Mouse (Mus musculus) midbrain, embryonic 13.5 days (tissue): ENCODE measurements around the gene Etfb. TPM values are rescaled to one million over a fixed set of nuclear protein-coding genes. Genes with fewer than 3 reads are reported as not detected.
"Not testable (repeated sequence)": the region's sequence is repeated elsewhere in the genome, so short reads cannot be mapped to it uniquely, and the experiment has no call there.

ENCODE experiments used
- ATAC-seq: fragments of 200-750 bp; cut with Nextera tagmentation; 2 replicates; pipeline ENCODE4 v1.8.0; 2017; ENCODE audit warnings: mild to moderate bottlenecking, moderate TSS enrichment, moderate library complexity
- H3K27ac ChIP-seq: fragments of 300-500 bp; sonication (generic); 2 replicates; pipeline ENCODE4 v1.5.1; 2015; ENCODE audit warnings: inconsistent platforms, mild to moderate bottlenecking, moderate library complexity
- H3K27me3 ChIP-seq: fragments of 300-500 bp; sonication (generic); 2 replicates; pipeline ENCODE4 v1.6.1; 2015; ENCODE audit warnings: mild to moderate bottlenecking, inconsistent platforms
- H3K36me3 ChIP-seq: fragments of 300-500 bp; sonication (generic); 2 replicates; pipeline ENCODE4 v1.6.1; 2015; ENCODE audit warnings: mild to moderate bottlenecking, inconsistent platforms
- H3K4me1 ChIP-seq: fragments of 300-500 bp; sonication (generic); replicated peaks from 2 replicates; pipeline ENCODE4 v1.6.1; 2015; ENCODE audit warnings: inconsistent platforms
- H3K4me2 ChIP-seq: fragments of 300-500 bp; sonication (generic); replicated peaks from 2 replicates; pipeline ENCODE4 v1.6.1; 2015; ENCODE audit warnings: moderate library complexity, mild to moderate bottlenecking, inconsistent platforms
- H3K4me3 ChIP-seq: fragments of 300-500 bp; sonication (generic); replicated peaks from 2 replicates; pipeline ENCODE4 v1.5.1; 2015; ENCODE audit warnings: mild to moderate bottlenecking, inconsistent platforms
- H3K9ac ChIP-seq: fragments of 300-500 bp; sonication (generic); replicated peaks from 2 replicates; pipeline ENCODE4 v1.6.1; 2015; ENCODE audit warnings: mild to moderate bottlenecking, inconsistent platforms
- H3K9me3 ChIP-seq: fragments of 300-500 bp; sonication (generic); 2 replicates; pipeline ENCODE4 v1.6.1; 2016; ENCODE audit warnings: mild to moderate bottlenecking, inconsistent platforms
- WGBS: fragments of 180-500 bp; shearing (Covaris S2); methylation state at CpG from one replicate; pipeline ENCODE4 v1.1.7; 2015; 5-methylcytosine and 5-hydroxymethylcytosine counted together
- polyA plus RNA-seq: library from polyadenylated mRNA; unstranded; fragments of >200 nt; fragmentation: Nextera tagmentation; extraction: Ambion mirVana; gene quantifications from 2 replicates; pipeline ENCODE4 v1.2.1, GENCODE M21; 2015

Gene Etfb
- polyA plus RNA-seq = 142 TPM in 2 replicates

DNA sequence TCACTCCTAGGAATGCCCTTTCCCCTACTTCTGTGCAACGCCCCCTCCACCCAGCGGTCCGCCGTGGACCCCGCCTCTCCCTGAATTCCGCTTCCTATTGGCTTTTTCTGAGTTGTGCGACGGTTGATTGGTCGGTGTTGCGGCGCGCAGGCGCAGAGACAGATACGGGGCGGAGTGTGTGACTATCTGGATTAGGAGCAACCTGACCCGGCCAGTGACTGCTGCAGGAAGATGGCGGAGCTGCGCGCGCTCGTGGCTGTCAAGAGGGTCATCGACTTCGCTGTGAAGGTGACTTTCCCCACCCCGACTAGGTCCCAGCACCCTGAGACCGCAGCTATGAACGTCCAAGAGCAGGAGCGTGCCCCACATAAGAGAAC, at the start of gene Etfb, which contains the start of gene Gm45233:
Etfb (plus strand) TSS at position 167 of the 377 bp plus-strand sequence.
Gm45233 (plus strand) TSS at position 212 of the 377 bp plus-strand sequence.
- Histone ChIP-seq H3K36me3 (no peaks in the 10 kb centered on the region), H3K4me2 (peak within 1 kb of the TSS; percentile 74), H3K9ac (peak within 1 kb of the TSS; percentile 73), H3K4me1 (peaks cover 20% of the 10 kb centered on the region), H3K9me3 (no peaks in the 10 kb centered on the region), H3K27ac (peak within 1 kb of the TSS; percentile 83), H3K27me3 (peaks cover 3% of the 10 kb centered on the region; the same call in 1 of the 2 replicates), H3K4me3 (peak within 1 kb of the TSS; percentile 55)
- under 1% methylated on average over 27 of the region's 27 CpGs for WGBS
- ATAC-seq = peak; percentile 96

DNA sequence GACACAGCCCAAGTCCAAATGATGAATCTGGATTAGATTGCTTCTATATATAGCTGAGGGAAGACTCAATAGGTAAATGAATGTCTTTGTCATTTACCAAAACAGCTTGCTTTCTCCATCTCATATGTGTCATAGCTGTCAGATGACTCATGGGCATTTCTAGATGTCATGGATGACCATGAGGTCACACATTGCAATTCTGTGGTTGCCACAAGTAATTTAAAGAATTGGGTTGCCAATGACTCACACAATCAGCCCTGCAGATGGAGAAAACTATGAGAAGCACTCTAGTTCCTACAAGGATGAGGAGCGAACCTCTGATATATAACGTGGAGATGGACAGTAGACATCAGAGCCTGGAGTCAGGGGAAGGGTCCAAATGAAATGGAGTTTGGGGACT, 44.4 kb upstream of the Etfb start:
- Histone ChIP-seq H3K9me3 (no peaks in the 10 kb centered on the region), H3K36me3 (no peaks in the 10 kb centered on the region), H3K27ac (no peak overlapping the region), H3K4me3 (no peak overlapping the region), H3K4me2 (no peak overlapping the region), H3K9ac (no peak overlapping the region), H3K27me3 (no peaks in the 10 kb centered on the region), H3K4me1 (no peaks in the 10 kb centered on the region)
- no peak for ATAC-seq
- 89% methylated on average over 2 of the region's 2 CpGs for WGBS

GRCm38 (mm10) chr7:43402718-43403117, 41.2 kb upstream of the Etfb start:
- H3K4me3 ChIP-seq = no peak overlapping the region
- no peak overlapping the region for H3K9ac ChIP-seq
- no peak overlapping the region for H3K27ac ChIP-seq
- H3K36me3 ChIP-seq = no peaks in the 10 kb centered on the region
- WGBS = 62% methylated on average over 2 of the region's 2 CpGs
- H3K4me1 ChIP-seq = no peaks in the 10 kb centered on the region
- no peaks in the 10 kb centered on the region for H3K9me3 ChIP-seq
- no peak for ATAC-seq
- no peak overlapping the region for H3K4me2 ChIP-seq
- no peaks in the 10 kb centered on the region for H3K27me3 ChIP-seq

DNA sequence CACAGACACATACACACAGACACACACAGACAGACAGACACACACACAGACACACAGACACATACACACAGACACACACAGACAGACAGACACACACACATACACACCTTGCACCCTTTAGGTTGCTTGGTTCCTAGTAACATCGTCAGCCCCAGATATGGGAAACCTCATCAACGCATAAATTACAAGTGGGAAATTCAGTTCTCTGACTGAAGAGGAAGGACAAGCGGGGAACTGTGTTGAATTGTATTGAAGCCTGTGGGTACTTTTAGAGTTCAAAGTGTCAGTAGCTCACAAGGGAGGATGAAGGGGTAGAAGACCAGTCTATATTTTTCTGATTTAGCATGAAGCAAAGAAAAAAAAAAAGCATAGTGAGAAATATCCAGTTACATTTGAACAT, 36.3 kb upstream of the Etfb start:
- Histone ChIP-seq H3K9ac (no peak overlapping the region), H3K4me3 (no peak overlapping the region), H3K4me2 (no peak overlapping the region), H3K4me1 (no peaks in the 10 kb centered on the region), H3K9me3 (no peaks in the 10 kb centered on the region), H3K36me3 (no peaks in the 10 kb centered on the region), H3K27ac (no peak overlapping the region), H3K27me3 (no peaks in the 10 kb centered on the region)
- 89% methylated on average over 3 of the region's 3 CpGs for WGBS
- no peak for ATAC-seq

- Histone ChIP-seq H3K36me3 (no peaks in the 10 kb centered on the region), H3K4me3 (no peak within 1 kb of the TSS), H3K27ac (no peak within 1 kb of the TSS), H3K27me3 (no peaks in the 10 kb centered on the region), H3K4me1 (no peaks in the 10 kb centered on the region), H3K9me3 (no peaks in the 10 kb centered on the region), H3K4me2 (no peak within 1 kb of the TSS), H3K9ac (no peak within 1 kb of the TSS)
- 77% methylated on average over 4 of the region's 4 CpGs for WGBS
- ATAC-seq = no peak
Observed at GRCm38 (mm10) chr7:43408131-43408553, 35.7 kb upstream of the Etfb start, which contains the start of gene Siglecg. Siglecg (plus strand) TSS chr7:43408204.

DNA sequence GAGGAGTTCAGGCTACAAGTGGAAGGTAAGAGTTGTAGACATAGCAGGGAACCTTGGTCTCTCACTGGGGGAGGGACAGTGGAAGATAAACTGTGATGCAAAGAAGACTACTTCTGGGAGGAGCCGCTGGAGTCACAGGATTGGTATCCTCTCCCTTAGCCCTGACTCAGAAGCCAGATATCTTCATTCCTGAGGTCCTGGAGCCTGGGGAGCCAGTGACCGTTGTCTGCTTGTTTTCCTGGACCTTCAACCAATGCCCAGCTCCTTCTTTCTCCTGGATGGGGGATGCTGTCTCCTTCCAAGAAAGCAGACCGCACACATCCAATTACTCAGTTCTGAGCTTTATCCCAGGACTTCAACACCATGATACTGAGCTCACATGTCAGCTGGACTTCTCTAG, 34.8 kb upstream of the Etfb start:
- Histone ChIP-seq H3K9ac (no peak overlapping the region), H3K4me3 (no peak overlapping the region), H3K4me1 (no peaks in the 10 kb centered on the region), H3K36me3 (no peaks in the 10 kb centered on the region), H3K4me2 (no peak overlapping the region), H3K27me3 (no peaks in the 10 kb centered on the region), H3K27ac (no peak overlapping the region), H3K9me3 (no peaks in the 10 kb centered on the region)
- no peak for ATAC-seq
- 84% methylated on average over 3 of the region's 3 CpGs for WGBS

GRCm38 (mm10) chr7:43411724-43412123, 32.2 kb upstream of the Etfb start:
- H3K9me3 ChIP-seq, H3K4me3 ChIP-seq, H3K4me1 ChIP-seq, H3K36me3 ChIP-seq, H3K27ac ChIP-seq, H3K27me3 ChIP-seq, H3K4me2 ChIP-seq, H3K9ac ChIP-seq, ATAC-seq: not testable (repeated sequence)
- whole genome bisulfite sequencing = 25% methylated on average over 4 of the region's 4 CpGs

- H3K9ac ChIP-seq = no peak overlapping the region
- H3K36me3 ChIP-seq = no peaks in the 10 kb centered on the region
- H3K27ac ChIP-seq = no peak overlapping the region
- H3K9me3 ChIP-seq = peaks cover 5% of the 10 kb centered on the region; the same call in 1 of the 2 replicates
- no peaks in the 10 kb centered on the region for H3K4me1 ChIP-seq
- WGBS = 88% methylated on average over 10 of the region's 10 CpGs
- ATAC-seq = no peak
- no peaks in the 10 kb centered on the region for H3K27me3 ChIP-seq
- no peak overlapping the region for H3K4me3 ChIP-seq
- no peak overlapping the region for H3K4me2 ChIP-seq
Observed at GRCm38 (mm10) chr7:43417298-43417697, 26.6 kb upstream of the Etfb start.

DNA sequence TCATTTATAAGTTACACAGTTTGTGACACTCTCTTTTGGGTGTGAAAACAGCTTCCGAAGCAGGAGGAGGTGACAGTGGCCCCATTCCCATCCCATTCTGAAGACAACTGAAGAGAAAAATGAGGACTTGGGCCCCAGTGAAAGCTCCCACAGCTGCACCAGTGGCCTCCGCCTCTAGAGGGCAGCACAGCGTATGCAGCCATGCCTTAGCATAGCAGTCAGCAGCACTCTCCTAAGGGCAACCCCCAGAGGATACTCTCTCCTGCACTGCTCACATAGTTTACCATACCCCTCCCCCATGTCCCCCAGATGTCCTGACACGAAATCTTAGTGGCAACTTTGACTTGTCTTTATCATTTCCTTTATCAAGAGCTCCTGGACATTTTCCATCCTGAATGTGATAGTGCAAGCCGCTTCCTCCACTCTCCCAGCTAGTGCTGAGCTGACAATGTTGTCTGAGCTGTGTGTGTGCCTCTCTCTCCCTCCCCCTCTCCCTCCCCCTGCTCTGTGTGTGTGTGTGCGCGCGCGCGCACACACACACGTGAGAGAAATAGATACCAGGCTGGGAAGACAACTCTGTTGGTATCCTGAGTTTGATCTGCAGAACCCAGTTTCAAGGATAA, 20.8 kb upstream of the Etfb start:
- ATAC-seq = peak; percentile 97
- H3K27ac ChIP-seq = no peak overlapping the region
- 10% methylated on average over 11 of the region's 11 CpGs for WGBS
- no peaks in the 10 kb centered on the region for H3K27me3 ChIP-seq
- H3K9ac ChIP-seq = no peak overlapping the region; the same call in 1 of the 2 replicates
- H3K4me2 ChIP-seq = peak overlapping the region; percentile 36
- no peaks in the 10 kb centered on the region for H3K9me3 ChIP-seq
- H3K4me3 ChIP-seq = no peak overlapping the region
- no peaks in the 10 kb centered on the region for H3K36me3 ChIP-seq
- H3K4me1 ChIP-seq = peaks cover 4% of the 10 kb centered on the region; the same call in 1 of the 2 replicates

GRCm38 (mm10) chr7:43423991-43424625, 19.8 kb upstream of the Etfb start:
- no peak overlapping the region for H3K4me2 ChIP-seq

GRCm38 (mm10) chr7:43427406-43427805, 16.5 kb upstream of the Etfb start, which contains the start of gene Lim2:
Lim2 (plus strand) TSS chr7:43427670.
- Histone ChIP-seq H3K4me2 (no peak within 1 kb of the TSS), H3K27ac (no peak within 1 kb of the TSS), H3K27me3 (no peaks in the 10 kb centered on the region), H3K4me1 (peaks cover 4% of the 10 kb centered on the region; the same call in 1 of the 2 replicates), H3K9ac (no peak within 1 kb of the TSS), H3K36me3 (no peaks in the 10 kb centered on the region), H3K9me3 (no peaks in the 10 kb centered on the region), H3K4me3 (no peak within 1 kb of the TSS)
- WGBS = 86% methylated on average over 8 of the region's 8 CpGs
- ATAC-seq = no peak

More at GRCm38 (mm10) chr7:43423991-43424625, 19.8 kb upstream of the Etfb start:
- no peak for ATAC-seq
- Histone ChIP-seq H3K4me3 (no peak overlapping the region), H3K27me3 (no peaks in the 10 kb centered on the region), H3K4me1 (peaks cover 4% of the 10 kb centered on the region; the same call in 1 of the 2 replicates), H3K9ac (no peak overlapping the region), H3K9me3 (no peaks in the 10 kb centered on the region), H3K36me3 (no peaks in the 10 kb centered on the region), H3K27ac (no peak overlapping the region)
- WGBS = 55% methylated on average over 3 of the region's 3 CpGs

- H3K9ac ChIP-seq = no peak overlapping the region
- no peaks in the 10 kb centered on the region for H3K4me1 ChIP-seq
- H3K4me3 ChIP-seq = no peak overlapping the region
- H3K27ac ChIP-seq = no peak overlapping the region
- H3K36me3 ChIP-seq = no peaks in the 10 kb centered on the region
- ATAC-seq = no peak
- no peak overlapping the region for H3K4me2 ChIP-seq
- no peaks in the 10 kb centered on the region for H3K27me3 ChIP-seq
- 65% methylated on average over 4 of the region's 4 CpGs for WGBS
- H3K9me3 ChIP-seq = no peaks in the 10 kb centered on the region
Observed at GRCm38 (mm10) chr7:43429500-43429899, 14.4 kb upstream of the Etfb start.
